Mouse (Mus musculus): ENCODE measurements around the gene Fosb. TPM values are rescaled to one million over a fixed set of nuclear protein-coding genes. Genes with fewer than 3 reads are reported as not detected.

Fosb gene
- total RNA-seq (2014; fragmentation: Nextera tagmentation) (8.1 and 13.7 TPM in 2 replicates), total RNA-seq (2017) (19.3 and 24.4 TPM in 2 replicates)

DNA sequence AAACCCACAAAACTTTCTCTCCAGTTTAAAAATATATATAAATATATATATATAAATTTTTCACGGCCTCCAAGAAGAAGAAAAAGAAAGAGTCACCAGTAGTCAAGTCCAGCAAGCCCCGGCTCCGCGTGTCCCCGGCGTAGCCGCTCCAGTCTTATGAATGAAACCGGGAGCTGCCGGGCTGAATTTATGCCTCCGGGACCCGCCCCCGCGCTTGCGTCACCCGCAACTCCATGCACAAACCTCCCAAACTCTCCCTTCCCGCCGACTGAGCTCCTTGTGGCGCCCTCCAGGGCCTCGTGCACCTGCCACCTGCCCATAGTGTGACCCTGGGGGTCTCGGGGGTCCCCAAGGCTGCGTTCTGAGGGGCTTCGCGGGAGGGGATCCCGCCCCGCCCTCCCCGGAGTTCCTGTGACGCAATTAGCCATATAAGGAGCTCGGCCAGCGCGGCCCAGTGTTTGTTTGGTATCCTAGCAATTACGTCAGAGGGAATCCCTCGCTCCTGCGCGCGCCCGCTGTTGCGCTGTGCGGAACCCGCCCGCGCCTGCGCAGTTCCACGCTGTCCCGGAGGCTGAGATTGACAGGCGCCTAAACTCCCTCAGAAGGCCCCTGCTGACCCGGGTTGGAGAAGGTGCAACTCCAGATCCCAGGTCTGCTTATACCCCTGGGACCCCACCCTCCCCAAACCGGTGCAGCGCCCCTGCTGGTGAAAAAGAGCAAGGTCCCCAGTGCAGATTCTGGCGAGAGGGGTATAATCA is at the start of gene Fosb:
Gene Fosb, minus strand, starts transcription at position 168 of the 758 bp plus-strand sequence.
- peak; percentile 49 for ATAC-seq (replicated peaks; ENCODE audit: poor library complexity, severe bottlenecking)

DNA sequence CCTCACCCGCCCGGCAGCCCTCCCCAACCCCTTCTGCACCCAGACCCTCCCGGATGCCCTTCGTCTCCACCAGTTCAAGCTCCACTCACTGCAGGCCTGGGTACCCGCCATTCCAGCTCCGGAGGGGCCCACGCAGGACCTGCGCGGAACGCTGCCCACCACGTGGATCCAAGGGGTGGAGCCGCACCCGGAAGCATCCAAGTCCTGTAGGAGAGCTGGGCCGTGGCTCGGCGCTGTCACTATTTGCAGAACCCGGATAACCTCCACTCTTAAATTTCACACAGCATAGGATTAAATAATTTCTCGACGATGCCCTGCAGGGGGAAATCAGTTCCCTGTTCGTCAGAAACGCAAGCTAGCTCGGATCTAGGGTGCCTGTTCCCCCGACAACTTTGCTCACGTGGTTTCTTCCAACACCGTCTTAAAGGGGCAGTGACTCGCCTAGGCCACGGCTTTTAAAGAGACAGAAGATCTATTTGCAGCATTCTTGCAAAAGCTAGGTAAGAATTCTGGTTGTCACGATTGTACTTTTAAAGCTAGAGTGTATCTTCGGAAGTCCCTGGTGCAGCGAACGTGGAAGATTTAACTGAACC is 49.5 kb upstream of the Fosb start, which contains the start of the genes Cd3eap and Ppp1r13l:
Gene Cd3eap, minus strand, starts transcription at position 185 of the 593 bp plus-strand sequence.
Gene Ppp1r13l, plus strand, starts transcription at position 451 of the 593 bp plus-strand sequence.
- ATAC-seq (replicated peaks; ENCODE audit: poor library complexity, severe bottlenecking), result peak; percentile 43

DNA sequence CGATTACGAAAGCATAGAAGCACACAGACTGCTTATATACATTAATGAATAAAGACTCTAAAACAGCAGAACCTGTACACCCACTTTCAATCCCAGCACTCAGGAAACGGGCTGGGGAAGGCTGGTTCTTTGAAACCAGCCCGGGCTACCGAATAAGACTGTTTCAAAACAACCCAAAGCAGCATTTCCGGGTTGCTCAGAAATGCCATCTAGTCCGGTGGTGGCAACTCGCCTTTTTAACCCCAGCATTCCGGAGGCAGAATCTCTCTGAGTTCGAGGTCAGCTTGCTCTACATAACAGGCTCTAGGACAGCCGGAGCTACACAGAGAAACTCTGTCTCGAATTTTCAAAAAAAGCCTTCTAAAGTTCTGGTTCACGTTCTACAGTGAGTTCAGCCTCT is 48.8 kb upstream of the Fosb start:
- no peak for ATAC-seq (replicated peaks; ENCODE audit: poor library complexity, severe bottlenecking)

DNA sequence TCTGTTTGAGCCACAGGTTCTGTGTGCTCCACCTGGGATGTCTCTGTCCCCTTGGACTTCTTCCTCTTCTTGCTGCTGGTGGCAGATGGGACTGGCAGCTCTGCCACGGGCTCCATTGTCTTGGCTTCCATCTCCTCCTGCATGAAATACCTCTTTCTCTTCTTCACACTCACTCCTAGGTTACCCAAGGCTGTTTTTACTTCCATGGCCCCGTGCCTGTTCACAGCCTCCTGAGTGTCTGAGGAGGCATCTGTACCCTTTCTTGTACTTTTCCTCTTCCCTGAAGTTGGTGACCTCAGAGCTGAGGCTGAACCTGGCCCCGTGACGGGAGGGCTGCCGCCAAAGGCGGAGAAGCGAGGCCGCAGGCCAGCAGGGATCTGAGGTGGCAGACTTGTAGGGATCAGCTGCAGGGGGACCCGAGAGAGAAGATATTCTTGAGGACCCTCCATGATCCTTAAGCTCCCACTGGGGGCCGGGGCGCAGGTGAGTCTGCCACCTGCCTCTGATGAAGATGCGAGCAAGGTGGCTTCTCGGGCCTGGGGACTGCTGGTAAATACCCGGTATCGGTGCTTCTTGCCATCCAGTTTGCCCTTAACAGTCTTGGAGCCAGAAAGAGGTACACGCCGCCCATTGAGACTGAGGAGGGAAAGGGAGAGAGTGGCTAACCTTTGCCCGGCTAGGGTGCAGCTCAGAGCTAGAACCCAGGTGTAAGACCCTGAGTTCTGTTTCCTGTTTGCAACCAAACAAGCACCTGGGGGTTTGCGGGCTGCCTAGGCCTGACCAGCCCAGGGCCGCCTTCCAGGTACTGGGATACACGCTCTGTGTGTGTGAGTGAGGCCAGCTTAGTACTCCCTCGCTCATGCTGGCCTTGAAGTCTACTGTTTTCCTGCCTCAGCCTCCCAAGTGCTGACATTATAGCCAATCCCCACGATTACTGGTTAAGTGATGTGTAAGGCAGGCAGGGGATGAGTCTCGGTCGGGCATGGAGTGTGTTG is 47.8 kb upstream of the Fosb start:
- no peak for ATAC-seq (replicated peaks; ENCODE audit: poor library complexity, severe bottlenecking)

DNA sequence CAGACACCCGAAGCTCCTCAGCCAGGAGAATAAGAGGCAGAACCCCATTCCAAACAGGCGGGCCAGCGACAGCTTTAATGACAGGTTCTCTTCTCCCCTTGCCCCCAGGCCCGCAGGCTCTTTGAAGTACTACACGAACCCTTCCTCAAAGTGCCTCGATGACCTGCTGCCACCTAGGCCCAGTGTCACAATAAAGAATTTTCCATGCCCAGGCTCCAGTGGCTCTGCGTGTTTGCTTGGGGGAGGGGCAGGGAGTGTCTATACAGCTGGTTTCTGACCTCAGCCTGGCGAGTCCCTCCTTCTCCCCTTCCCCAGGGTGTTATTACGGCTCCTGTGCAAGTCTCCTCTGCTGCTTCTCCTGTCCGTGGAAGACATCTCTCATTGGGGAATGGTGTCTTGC is 46.5 kb upstream of the Fosb start:
- ATAC-seq (replicated peaks; ENCODE audit: poor library complexity, severe bottlenecking), result no peak

DNA sequence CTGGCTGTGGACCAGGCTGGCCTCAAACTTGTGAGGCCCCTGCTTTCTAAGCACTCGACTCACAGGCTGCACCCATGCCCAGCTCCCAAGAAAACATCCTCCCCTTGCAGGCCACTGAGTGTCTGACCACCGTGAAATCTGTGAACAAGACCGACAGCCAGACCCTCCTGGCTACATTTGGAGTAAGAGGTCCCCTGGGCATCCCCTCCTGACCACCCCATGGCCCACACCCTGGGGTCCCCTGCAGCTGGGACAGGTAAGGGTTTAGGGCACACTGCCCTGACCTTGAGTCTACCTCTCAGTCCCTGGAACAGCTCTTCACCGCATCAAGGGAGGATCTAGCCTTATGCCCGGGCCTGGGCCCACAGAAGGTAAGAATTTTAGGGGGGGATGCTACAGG is 45.1 kb upstream of the Fosb start:
- no peak for ATAC-seq (replicated peaks; ENCODE audit: poor library complexity, severe bottlenecking)

DNA sequence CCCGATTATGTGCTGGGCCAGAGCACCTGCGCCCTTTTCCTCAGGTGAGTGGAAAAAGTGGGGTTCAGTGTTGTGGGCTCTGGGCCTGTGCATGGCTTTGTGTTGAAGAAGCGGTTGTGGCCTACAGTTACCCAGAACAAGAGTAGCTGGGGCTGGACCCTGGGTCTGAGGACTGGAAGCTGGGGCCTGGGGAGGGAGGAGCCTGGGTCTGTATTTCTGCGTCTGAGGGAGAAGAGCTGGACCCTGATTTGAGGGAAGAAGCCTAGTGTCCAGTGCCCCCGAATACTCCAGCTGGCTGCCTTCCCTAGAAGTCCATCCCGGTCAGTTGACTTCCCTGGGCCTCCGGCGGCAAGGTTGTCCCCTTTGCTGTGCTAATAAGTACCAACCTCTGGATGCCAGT is 40.4 kb upstream of the Fosb start:
- ATAC-seq (replicated peaks; ENCODE audit: poor library complexity, severe bottlenecking), result no peak

DNA sequence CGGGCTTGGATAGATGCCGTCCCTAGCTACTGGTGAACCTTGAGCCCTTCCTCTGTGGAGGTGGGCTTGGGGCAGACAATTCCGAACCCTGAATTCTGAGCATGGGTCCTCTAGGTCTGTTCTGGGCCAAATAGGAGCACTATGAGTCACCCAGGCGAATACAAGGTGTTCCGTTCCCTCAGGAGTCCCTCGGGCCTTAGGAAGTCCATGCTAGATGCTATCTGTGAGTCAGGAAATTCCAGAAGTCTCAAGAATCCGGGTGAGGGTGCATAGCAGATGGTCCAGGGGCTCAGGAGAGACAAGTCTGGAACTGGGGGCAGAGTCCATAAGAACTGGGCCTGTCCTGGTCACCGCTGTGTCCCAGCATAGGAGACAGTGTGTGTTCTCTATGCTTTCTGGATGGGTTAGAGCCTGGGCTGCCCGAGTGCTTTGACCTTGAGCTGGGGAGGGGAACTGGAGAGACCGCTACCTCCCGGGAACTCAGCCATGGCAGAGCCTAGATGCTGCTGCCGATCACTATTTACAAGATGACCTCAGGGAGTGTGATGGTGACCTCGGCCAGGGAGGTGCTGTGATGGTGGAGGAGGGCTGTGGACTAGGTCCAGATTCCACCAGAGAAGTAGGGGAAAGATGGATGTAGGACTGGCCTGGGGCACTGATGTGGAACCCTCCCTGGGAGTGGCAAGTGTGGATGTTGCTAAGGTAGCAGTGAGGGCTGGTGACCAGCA is 39.5 kb upstream of the Fosb start:
- no peak for ATAC-seq (replicated peaks; ENCODE audit: poor library complexity, severe bottlenecking)

DNA sequence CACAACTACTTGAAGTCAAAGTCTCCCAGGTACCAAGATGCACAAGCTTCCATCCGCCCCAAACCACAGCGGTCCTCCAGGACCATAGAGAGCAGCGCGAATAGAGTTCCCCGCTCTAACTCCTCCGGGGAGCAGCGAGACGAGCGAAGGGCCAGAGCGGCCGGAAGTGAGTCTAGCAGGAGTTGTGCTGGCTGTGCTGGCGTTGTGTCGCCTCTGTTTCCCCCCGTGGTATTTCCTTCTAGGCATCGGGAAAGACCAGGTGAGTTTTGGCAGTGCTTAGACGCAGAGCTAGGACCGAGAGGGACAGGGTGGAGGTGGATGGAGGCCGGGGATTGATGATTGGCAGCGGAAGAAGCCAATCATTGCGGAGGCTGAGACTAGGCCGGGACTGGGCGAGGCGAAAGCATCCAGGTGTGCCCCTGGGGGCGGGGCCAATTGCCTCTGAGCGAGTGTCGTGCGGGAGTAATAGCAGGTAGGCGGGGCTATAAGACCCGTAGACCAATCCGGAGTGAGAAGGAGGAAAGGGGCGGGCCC is 35.2 kb upstream of the Fosb start:
- peak; percentile 84 for ATAC-seq (replicated peaks; ENCODE audit: poor library complexity, severe bottlenecking)

DNA sequence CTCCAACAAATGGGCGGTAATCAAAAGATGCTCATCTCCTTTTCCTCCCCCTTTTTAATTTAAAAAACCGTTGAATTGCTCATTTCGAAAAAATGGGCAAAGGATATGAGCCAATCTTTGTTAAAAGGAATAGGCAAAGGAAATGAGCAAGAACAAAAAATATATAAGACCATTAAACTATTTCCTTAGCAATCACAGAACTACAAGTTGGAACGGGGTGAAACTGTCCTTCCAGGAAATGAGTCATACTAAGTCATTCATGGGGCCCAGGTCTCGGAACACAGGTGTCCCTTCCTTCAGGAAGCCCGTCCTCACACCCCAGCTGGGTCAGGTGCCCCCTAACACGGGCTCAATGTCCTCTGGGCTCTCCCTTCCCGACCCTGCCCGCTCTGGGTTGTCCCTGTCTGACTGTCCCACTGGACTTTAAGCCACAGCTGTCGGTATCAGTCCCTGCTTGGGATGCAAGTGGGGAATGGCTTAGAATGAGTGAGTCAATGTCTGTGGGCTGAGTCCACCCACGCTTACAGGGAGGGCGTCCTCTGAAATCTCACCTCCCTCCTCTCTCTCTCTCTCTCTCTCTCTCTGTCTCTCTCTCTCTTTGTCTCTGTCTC is 34.5 kb upstream of the Fosb start, which contains the start of gene Ercc1:
Gene Ercc1, plus strand, starts transcription at position 542 of the 611 bp plus-strand sequence.
- ATAC-seq (replicated peaks; ENCODE audit: poor library complexity, severe bottlenecking), result no peak

DNA sequence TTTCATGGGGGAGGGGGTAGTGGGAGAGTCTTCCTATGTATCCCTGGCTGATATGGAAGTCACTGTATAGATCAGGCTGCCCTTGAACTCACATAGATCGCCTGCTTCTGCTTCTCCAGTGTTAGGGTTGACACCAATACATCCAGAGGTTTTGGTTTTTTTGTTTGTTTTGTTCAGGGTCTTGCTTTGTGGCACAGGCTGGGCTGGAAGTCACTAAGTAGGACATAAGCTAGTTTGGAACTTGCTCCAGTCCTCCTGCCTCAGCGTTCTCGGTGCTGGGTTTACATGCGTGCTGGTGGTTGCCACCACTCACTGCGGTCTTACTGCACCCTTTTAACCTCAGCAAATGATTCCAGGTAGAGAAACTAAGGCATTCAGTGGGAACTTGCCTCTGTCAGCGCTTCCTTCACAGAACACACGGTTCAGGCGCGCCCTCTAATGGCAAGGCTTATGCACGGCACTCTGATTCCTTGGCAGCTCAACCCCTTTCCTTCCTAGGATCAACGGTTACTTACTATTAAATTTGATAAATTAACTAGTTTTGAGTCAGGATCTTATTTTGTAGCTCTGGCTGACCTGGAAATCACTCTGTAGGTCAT is 33.5 kb upstream of the Fosb start:
- ATAC-seq (replicated peaks; ENCODE audit: poor library complexity, severe bottlenecking), result peak; percentile 41

DNA sequence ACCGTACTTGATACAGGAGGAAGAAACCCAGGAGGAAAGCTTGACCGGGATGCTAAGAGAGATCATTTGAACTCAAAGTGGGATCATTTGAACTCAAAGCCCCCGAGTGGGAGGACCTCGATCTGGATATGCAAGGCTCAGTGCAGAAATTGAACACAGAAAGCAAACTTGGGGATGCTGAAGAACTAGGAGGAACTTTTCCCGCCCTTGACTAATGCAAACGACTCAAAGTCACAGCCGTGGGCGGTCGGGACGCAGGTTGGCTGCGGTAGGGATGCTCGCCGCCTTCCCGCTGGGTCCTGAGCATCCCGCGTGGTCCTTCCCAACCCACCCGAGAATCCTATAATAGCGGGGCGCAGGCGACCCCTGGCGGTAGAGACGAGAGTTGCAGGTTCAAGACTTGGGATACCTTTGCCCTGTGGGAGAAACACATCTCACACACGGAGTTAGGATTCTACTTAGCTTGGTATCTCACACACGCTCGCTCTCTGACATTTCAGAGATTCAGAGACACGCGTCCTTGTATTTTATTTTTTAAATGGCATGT is 32.7 kb upstream of the Fosb start:
- peak; percentile 27; the same call in 1 of the 2 replicates for ATAC-seq (replicated peaks; ENCODE audit: poor library complexity, severe bottlenecking)

DNA sequence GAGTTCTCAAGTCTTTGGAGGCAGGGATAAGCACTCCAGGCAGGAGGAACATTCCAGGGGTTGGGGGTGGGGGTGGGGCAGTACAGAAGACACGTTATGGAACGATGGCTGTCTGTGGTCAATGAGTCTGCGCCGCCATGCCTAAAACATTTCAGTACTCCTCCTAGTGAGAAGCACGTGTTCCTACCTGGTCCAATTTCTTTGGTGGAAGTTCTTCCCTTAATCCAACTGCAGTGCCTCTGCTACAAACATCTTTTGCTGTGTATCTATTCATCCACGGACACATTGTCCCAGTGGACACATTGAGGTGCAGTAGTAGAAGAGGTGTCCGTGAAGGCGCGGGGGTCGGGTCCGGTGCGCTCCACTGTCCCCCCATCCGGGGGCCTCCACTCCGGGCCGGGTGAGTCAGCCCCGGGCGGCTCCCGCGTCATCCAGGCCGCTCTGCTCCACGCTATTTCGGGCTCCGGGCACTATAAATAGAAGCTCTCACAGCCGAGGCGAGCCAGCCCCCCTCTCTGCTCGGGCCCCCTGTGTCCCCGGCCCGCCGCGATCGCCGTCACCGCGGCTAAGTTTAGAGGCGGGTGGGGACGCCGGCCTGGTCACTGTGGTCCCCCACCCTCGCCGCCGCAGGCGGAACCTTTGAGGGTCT is 32.0 kb upstream of the Fosb start:
- no peak for ATAC-seq (replicated peaks; ENCODE audit: poor library complexity, severe bottlenecking)

DNA sequence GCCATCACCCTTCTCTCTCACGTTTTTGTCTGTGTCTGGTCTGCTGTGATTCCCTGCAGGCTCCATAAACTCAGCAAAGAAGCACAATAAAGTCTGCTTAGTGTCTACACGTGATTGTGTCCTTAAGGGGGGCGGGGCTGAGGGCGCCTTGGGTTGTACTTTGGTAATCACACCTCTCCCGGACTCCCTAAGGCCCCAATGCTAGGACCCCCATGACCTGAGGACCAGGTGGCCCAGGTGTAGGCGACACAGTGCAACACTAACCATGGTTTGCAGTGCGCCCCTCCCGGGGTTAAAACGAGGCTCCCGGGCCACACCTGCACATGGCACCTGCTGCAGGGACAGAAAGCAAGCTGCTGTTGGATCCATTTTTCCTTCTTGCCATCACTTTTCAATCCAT is 31.4 kb upstream of the Fosb start:
- ATAC-seq (replicated peaks; ENCODE audit: poor library complexity, severe bottlenecking), result no peak

DNA sequence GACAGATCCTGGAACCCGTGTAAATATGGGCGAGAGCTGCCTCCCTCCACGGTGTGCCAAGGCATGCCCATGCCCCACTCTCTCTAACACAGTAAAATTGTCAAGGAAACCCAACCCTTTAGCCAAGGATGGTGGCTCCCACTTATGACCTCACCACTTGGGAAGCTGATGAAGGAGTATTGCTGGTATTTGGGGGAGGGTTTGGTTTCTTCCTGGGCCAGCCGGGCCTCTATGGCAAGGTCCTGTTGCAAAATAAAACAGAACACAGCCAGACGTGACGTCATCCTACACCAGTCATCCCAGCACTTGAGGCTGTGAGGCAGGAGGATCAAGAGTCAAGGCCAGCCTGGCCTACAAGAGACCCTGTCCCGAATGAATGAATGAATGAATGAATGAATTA is 28.7 kb upstream of the Fosb start:
- ATAC-seq (replicated peaks; ENCODE audit: poor library complexity, severe bottlenecking), result no peak

DNA sequence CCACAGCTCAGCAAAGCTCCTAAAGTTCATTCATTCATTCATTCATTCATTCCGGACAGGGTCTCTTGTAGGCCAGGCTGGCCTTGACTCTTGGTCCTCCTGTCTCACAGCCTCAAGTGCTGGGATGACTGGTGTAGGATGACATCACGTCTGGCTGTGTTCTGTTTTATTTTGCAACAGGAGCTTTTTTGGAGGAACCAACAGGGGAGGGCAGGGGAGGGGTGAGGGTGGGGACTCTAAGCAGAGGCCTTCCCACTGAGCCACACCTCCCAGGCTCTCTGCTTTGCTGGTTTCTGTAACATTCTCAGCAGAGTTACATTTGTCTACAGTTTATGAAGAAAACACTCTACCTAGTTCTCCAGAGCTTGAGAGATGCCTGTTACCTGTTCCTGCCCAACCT is 28.2 kb upstream of the Fosb start:
- peak; percentile 76 for ATAC-seq (replicated peaks; ENCODE audit: poor library complexity, severe bottlenecking)

DNA sequence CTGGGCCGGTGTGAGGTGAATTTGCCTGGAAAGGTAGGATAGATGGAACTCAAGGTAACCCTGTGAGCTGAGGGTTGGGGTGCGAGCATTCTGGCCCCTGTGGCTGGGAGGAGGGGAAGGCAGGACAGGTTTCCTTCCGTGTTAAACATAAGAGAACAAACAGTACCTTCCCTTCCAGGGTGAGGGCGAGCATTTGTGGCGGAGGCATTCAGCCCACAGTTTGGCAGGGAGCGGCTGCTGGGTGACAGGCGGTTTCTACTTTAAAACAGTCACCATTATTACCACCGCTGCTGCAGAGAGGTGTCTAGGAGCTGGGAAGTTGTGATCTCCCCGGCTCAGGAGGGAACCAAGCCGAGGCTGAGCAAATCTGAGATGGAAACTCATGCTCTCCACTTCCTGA is 27.3 kb upstream of the Fosb start:
- ATAC-seq (replicated peaks; ENCODE audit: poor library complexity, severe bottlenecking), result no peak

DNA sequence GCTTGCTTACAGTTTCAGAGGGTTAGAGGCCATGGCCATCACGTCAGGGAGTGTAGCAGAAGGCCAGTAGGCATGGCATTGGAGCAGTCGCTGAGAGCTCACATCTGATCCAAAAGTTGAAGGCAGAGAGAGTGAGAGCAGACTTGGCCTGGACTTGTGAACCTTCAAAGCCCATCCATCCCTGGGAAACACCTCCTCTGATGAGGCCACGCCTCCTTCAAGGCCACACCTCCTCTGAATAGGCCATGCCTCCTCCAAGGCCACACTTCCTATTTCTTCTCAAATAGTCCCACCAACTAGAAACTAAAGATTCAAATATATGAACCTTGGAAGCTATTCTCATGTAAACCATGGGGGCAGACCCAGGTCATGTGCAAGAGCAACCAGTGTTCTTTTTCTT is 25.7 kb upstream of the Fosb start:
- ATAC-seq (replicated peaks; ENCODE audit: poor library complexity, severe bottlenecking), result peak; percentile 69
